Mouse (Mus musculus) gastrocnemius, postnatal 25 days (tissue): ENCODE results near the gene Fgfr2. TPM values are rescaled to one million over a fixed set of nuclear protein-coding genes. Genes with fewer than 3 reads are reported as not detected.

Source experiments
- DNase-seq: peaks from one replicate; pipeline ENCODE4 v3.0.0; 2022
- microRNA-seq, 2 experiments: library from miRNA; unstranded; fragments of <30 nt; microRNA quantifications; one replicate each; pipeline ENCODE4 v1.2.0; 2021; ENCODE audit warnings: borderline replicate concordance in 2 of 2
- total RNA-seq, 2 experiments: library from RNA; stranded (reverse); gene quantifications; 1 replicate in 1 of 2; 2 replicates in 1 of 2; pipeline ENCODE4 v1.2.3; 2021

Fgfr2 gene
- total RNA-seq, 2 experiments from 2014 or later, result 0.33 to 0.96 TPM

DNA sequence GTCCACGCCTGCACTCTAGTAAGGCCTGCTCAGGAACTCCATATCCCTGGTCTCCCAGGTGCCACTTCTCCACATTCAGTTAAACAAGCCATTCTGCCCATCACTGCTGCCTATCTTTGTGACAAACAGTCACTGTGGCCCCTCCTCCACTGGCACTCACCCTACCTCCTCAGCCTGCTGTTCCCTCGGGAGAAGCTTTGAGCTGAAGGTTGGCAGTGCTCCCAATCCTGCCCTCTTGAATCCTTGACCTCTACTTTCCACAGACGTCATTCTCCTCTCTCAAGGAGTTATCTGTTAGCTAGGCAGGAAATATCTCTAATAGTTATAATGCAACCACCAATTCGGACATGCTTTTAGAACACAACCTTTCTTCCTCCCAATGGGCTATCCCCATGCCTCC lies 3008.7 kb downstream of the Fgfr2 start:
- DNase-seq, result no peak

Small RNA genes lying within 50 kb of the gene (microRNA-seq; reads per million reads assigned to microRNA genes)
- 0 to 0.74 reads per million in 2 experiments for gene Mir7061

Other genes starting within 250 kb of the Fgfr2 start
- 10 to 100 TPM; 36.9 to 40.6 TPM for gene Zranb1, start 192.2 kb downstream of the Fgfr2 start, total RNA-seq
- 10 to 100 TPM; 11.7 to 15.9 TPM for gene Ctbp2, start 1.0 kb upstream of the Fgfr2 start, total RNA-seq